Mouse (Mus musculus) liver, adult (tissue): Measurements from ENCODE around the gene Clrn3.

Source experiments
- GATA4 ChIP-seq: IDR thresholded peaks from 2 replicates; pipeline ENCODE4 v1.6.1; 2014; ENCODE audit warnings: mild to moderate bottlenecking, low read length; ENCODE audit not compliant: insufficient replicate concordance

Gene Clrn3

GRCm38 (mm10) chr7:135528515-135528914, at the start of gene Clrn3:
Gene Clrn3 (minus strand): TSS chr7:135528654.
- TF ChIP-seq GATA4 = no peak

- TF ChIP-seq GATA4 = no peak
Observed at GRCm38 (mm10) chr7:135576329-135576728, 47.9 kb upstream of the Clrn3 start.

- no peak for TF ChIP-seq GATA4
Observed at GRCm38 (mm10) chr7:135571951-135572559, 43.6 kb upstream of the Clrn3 start.

GRCm38 (mm10) chr7:135571392-135571791, 42.9 kb upstream of the Clrn3 start:
- no peak for TF ChIP-seq GATA4

- TF ChIP-seq GATA4 = no peak
Observed at GRCm38 (mm10) chr7:135568550-135568949, 40.1 kb upstream of the Clrn3 start.

GRCm38 (mm10) chr7:135567582-135567981, 39.1 kb upstream of the Clrn3 start:
- TF ChIP-seq GATA4 = no peak

GRCm38 (mm10) chr7:135566013-135566412, 37.6 kb upstream of the Clrn3 start:
- TF ChIP-seq GATA4 = no peak

- no peak for TF ChIP-seq GATA4
Observed at GRCm38 (mm10) chr7:135564022-135564421, 35.6 kb upstream of the Clrn3 start.

GRCm38 (mm10) chr7:135560280-135560679, 31.8 kb upstream of the Clrn3 start:
- no peak for TF ChIP-seq GATA4

GRCm38 (mm10) chr7:135556663-135557402, 28.4 kb upstream of the Clrn3 start:
- no peak for TF ChIP-seq GATA4

GRCm38 (mm10) chr7:135553550-135553949, 25.1 kb upstream of the Clrn3 start:
- no peak for TF ChIP-seq GATA4

- no peak for TF ChIP-seq GATA4
Observed at GRCm38 (mm10) chr7:135551547-135551946, 23.1 kb upstream of the Clrn3 start.

- no peak for TF ChIP-seq GATA4
Observed at GRCm38 (mm10) chr7:135548434-135548833, 20.0 kb upstream of the Clrn3 start.

GRCm38 (mm10) chr7:135546530-135546929, 18.1 kb upstream of the Clrn3 start:
- TF ChIP-seq GATA4 = no peak

- no peak for TF ChIP-seq GATA4
Observed at GRCm38 (mm10) chr7:135545957-135546356, 17.5 kb upstream of the Clrn3 start.

- TF ChIP-seq GATA4 = no peak
Observed at GRCm38 (mm10) chr7:135544321-135544720, 15.9 kb upstream of the Clrn3 start.

- no peak for TF ChIP-seq GATA4
Observed at GRCm38 (mm10) chr7:135543033-135543432, 14.6 kb upstream of the Clrn3 start.
